Mouse (Mus musculus): ENCODE measurements around the gene Cers6.

- no peak for TF ChIP-seq CTCF (IDR thresholded peaks at IDR 0.05)
- TF ChIP-seq POLR2A (IDR thresholded peaks at IDR 0.05; ENCODE audit: insufficient read depth, low read depth, low read length) = no peak
These were observed 295.0 kb downstream of the Cers6 start for GRCm38 (mm10) chr2:69156283-69156682.
